In the genomic region with DNA sequence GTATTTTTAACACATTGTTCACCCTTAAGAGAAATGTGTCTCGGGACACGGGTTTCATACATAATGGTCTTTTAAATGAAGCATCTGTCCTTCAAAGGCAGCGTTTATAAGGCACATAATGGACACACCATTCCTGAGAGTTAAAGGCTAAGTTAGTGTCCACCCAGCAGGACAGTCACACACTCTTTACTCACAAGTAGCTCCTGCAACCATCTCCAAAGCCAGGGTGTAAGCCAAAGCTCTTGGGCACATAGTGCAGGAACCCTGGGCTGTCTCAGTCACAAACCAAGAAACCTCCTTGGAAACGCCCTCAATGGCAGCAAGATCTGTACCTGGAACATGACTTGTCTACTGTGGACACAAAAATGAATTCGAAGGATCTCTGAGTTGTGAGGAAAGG, we compare ENCODE assay signal across 1 mouse cellular context.
TF ChIP-seq lines count a peak whose summit lies in the region.

No protein-coding gene starts in this region.

TF ChIP-seq in CH12.LX, 34 proteins besides CTCF, POLR2A, EP300 and RAD21 (continued from another document):
- TF ChIP-seq NRF1 (IDR thresholded peaks at IDR 0.05; ENCODE audit: low read depth, low read length), result no peak
- no peak for TF ChIP-seq MAFK (IDR thresholded peaks at IDR 0.05; ENCODE audit: insufficient replicate concordance, low read length)
- no peak for TF ChIP-seq NELFE (IDR thresholded peaks at IDR 0.05; ENCODE audit: low read depth, low read length)
